Mouse (Mus musculus) inflammation-experienced regulatory T-cells, adult 6 months (primary cell): ENCODE measurements at regions not wholly inside any gene's neighbourhood (a gene's known extent, or its start where the extent isn't known, plus 50 kb on each side); places are given as distances from the start of the nearest gene placed in this dataset.

ENCODE experiments used
- ATAC-seq: one replicate; pipeline ENCODE4 v1.8.0; 2017

DNA sequence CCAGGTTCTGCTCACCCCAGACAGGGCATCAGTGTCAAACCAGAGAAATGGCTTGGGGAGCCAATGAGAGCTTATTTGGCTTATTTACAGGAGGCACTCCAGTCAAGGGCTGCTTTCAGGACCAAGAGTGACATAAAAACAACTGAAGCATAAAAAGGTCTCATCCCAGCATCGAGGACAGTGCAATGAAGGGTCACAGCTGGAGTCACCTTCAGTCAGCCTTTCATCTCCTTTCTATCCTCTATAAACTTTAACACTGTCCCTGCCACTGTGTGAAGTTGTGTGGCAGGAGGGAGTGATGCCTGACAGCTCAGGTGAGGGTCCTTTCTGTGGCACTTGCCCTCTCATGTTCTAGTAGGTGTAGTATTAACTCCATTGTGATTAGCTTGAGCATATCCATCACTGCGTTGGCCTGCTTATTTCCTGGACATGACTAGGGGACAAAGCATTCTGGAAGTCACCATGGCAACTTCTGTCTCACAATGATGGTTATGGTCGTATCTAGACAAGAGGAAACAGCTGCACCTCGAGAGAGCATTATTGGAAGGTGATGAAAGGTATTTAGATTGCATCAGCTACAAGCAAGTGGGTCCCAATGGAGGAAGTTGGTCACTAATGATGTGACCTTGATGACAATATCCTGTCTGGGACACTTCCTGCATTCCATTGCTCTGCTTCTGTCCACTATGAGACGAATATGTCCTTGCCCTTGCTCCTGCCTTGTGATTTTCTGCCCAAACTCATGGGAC, 87.8 kb upstream of the Enpp6 start:
- ATAC-seq: no peak

DNA sequence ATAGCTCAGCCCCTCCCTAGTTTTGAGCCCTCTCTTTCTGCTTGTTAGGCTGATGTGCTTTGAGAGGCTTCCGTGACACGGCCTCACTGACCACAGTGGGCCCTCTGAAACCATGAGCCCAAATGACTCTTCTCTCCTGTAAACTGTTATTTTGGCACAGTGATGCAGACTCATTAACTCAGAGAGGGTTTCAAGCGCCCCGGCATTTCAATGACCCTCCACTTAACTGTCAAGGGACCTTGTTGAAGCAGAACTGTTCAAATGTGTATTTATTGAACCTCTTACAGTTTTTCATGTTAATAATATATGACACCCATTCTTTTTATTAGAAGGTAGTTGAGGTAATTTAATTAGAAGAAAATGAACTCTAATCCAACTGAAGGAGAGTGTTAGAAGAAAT, 85.9 kb upstream of the Enpp6 start:
- ATAC-seq: no peak

DNA sequence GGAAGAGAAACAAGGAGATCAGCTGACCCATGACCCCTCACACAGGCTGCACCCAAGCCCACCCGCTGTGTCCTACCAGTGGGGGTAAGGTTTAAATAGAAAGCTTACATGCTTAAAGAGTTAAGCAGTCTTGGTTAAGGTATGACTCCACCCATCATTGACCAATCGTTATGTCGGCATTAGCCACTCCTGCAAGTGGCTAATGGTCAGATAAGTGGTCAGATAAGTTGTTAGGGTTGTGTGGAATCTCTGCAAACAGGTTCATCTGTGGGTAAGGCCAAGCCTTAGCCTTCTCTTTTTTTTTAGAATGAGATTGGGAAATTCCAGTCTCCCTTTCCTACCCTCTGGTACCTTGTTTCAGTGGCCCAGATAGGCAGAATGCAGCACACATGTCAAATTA, 82.0 kb upstream of the Enpp6 start:
- no peak for ATAC-seq

DNA sequence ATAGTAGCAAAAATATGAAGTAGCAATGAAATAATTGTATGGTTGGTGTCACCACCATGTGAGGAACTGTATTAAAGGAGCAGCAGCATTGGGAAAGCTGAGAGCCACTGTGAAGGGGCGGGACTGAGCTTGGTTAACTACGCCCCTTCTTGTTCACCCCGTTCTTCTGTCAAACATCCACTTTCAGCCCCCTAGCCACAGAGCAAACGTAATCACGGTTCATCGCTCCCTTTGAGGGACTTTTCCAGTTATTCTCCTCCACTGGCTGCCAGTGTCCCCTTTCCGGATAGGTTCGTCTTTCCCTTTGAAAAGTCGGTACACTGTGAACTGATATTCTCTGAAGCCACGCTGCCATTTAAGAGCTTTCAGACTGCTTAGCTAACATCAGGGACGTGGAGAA, 79.3 kb upstream of the Enpp6 start:
- no peak for ATAC-seq

DNA sequence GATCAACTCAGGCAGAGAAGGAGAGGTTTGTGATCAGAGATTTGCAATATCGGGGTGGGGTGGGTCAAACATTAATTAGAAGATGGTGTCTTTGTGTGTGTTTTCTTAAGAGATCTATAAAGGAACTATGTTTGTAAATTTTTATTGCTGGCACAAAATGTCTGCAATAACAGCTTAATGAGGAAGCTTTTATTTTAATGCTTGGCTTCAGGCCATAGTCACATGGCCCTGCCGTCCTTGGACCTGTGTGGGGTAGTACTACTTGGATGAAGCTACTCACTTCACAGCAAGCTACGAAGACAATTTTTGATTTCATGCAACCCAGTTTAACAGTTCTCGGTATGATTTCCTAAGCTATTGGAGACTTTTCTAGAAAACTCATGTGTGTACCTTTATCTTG, 78.5 kb upstream of the Enpp6 start:
- no peak for ATAC-seq

DNA sequence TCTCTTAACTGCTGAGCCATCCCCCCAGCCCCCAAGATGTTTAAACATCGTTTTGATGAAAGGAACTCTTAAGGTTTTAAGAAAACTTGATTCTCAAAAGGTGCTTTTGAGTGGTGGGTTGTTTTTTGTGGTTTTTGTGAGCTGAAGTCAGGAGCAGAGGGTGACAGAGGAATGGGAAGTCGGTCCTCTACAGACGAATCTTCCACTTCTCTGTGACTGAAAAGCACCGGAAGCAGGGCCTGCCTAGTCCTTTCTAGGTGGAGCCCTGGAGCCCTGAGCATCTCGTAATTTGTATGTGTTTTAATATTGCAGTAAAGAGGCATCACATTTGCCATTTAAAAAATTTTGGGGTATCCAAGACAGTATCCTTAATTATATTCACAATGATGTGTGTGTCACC, 72.7 kb upstream of the Enpp6 start:
- peak; percentile 85 for ATAC-seq

DNA sequence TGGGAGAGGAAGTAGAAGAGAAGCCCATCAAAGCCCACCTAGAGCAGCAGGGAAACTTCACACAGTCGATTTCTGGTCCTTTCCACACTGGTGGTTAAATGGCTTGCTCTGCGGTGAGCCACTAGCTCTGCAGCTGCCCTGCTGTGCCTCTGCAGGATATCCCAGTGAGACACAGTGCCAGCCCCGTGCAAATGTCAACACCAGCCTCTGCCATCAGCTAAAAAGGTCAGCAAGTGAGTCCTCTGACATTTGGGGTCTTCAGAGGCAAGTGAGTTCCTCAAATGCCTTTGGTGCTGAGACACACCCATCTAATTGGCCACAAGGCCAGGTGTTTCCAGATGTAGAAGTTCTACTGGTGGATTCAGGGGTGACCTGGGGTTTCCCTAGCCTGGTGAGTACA, 66.6 kb upstream of the Enpp6 start:
- peak; percentile 68 for ATAC-seq

DNA sequence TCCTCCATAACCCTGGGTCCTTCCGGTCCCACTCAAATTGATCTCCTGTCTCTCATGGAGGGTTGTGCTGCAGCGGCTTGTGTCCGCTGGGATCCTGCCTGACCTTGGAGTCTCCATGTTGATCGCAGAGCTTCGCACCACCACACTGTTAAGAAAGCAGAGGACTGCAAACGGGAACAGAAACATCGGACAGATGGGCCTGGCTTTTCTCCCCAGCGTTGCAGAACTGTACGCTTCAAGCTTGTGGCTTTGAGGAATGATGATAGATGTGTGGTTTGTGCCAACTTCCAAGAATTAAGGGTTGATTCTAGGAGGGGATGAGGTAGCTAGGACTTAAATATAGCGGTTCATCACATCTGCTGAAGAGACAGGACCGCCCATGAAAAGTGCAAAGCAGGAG, 65.6 kb upstream of the Enpp6 start:
- no peak for ATAC-seq

DNA sequence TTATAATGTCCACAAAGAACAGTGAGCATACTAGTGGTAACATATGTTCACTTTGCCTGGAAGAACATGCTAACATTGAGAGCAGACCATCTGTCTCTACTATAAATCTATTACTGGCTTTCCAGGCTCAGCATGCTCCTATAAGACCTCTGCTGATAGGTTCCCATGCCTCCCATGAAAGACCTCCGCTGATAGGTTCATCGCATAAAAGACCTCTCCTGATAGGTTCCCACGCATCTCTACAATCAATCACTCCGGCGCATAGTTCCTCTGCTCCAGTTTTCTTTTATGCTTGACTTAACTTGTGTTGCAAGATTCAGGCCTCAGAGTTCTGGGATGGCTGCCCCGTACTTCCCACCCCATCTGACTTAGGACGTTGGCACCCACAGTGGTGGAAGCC, 65.1 kb upstream of the Enpp6 start:
- ATAC-seq: peak; percentile 29

DNA sequence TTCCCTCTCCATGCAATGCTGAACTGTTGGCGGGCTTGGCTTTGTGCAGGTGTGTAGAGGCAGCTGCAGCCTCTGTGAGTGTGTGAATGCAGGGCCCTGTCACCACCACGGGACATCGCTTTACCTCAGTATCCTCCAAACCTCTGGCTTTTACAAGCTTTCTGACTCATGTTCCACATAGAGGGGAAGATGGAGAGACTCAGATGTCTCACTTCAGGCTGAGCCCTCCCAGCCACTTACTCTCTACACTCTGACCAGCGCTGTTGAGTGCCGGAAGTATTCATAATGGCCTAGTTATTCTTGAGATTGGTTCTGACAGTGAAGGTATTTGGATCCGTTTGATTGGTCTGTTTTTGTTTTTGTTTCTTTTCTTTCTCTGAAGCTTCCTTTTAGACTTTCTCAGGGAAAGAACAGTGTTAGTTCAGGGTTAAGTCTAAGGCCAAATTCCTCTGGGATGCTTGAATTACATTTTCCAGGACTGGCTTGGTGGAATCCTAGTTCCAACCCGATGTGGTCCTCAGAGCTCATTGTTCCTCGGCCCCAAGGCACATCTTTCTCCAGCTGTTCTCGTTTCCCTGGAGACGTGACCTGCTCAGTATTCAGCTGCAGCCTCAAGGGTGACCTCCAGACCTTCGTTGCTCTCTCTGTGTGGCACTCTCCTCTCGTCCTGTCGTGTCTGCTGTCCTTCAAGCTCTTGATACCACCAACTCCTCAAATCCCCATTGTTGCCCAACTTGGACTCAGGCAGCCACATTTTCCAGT, 61.7 kb upstream of the Enpp6 start:
- no peak for ATAC-seq

DNA sequence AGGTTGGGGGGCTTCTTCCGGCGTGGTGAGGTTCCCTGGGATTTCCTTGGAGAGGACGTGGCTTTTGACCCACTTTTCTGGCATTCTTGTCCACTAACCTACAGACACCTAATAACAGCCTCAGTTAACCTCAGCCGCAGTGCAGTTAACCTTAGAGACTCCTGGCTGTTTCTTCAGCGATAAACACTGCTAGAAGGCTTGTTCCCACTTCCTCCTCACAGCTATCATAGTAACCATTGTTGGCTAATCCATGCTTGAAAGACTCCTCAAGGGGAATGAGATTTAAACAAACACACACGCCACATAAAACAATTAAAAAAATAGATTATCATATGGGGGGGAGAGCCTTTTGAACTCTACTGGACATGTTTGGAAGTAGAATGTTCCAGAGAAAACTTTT, 58.0 kb upstream of the Enpp6 start:
- no peak for ATAC-seq

DNA sequence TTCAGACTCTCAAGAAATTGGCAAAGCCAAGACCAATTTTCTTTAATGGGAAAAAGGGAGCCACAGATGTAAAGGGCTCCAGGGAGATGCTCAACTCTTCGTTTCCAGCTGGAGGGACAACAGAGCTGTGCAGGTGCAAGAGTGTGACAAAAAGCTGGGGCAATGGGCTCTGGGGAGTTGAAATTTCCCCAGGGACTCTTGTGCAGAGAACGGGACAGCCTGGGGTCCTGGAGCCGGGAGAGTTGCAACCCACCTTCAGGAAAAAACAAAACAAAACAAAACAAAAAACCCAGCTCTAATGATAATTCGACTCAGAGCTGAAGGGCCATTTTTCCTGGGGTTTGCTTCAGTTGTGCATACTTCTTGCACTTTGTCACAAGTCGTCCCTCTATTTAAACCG, 57.0 kb upstream of the Enpp6 start:
- no peak for ATAC-seq

DNA sequence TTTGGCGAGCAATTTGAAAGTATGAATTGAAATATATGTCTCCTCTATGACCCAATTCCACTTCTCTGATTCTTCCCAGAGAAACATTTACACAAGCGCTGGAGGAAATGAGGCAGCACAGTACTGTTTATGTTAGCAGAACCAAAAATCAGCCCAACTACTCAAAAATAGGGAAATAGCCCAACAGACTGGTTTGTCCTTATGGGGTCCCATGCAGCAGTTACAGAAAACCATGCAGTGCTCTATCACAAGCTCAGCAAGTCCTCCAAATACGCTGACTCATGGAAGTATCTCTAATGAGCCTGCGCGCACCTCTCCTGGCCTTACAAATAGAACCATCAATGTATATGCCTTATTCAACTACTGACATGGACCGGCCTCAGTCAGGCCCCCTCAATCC, 55.4 kb upstream of the Enpp6 start:
- ATAC-seq: no peak

DNA sequence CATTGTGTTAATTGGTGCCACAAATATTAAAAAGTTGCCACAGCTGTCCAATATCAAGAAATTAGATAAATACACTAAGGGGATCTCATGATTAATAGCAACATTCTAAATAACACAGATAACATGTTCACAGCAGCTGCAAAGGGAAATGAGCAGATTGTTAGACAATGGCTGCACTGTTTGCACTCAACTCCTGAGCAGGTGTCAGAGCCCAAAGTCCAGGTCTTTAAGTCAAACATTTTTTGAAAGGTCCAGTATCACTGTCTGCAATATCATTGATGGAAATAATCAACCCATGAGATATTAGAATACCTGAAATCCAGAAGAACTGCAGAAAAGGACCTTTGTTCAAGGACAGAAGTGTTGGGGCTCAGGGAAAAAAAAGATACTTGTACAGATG, 53.4 kb upstream of the Enpp6 start:
- ATAC-seq: no peak

DNA sequence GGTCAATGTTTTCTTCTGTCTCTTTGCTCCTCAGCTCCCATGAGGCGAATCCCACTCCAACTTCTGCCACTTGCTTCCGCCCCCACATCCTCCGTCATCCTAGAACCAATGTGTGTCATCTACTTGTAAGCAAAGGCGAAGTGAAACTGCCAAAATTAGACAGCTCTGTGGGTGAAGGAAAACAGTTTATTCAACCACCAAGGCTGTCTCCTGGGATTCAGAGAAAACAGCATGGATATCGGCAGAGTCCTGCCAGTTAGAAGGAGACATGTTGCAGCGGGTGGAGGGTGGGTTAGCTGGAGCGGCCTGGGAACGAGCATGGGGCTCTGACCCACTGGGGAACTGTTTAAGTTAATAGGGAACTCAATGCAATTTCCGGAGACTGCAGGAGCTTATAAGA, 52.4 kb upstream of the Enpp6 start:
- ATAC-seq: no peak

DNA sequence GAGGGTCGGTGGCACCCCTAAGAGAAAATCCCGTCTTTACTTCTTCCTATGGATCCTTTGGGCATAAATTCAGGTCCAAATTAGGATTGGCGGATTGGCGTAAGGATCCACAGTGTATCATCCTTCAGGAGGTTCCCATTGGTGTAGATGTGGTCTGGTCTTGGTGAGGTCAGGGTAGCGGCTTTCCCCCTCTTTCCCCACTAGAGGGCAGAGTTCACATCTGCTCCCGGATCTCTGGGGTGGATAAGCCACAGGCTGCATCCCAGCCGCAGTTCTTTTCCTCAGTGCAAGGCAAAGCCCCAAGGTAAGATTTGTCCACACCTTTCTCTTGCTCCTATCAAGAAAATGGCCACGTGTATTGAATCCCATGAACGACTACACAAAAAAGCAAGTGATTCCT, 51.8 kb upstream of the Enpp6 start:
- peak; percentile 89 for ATAC-seq

DNA sequence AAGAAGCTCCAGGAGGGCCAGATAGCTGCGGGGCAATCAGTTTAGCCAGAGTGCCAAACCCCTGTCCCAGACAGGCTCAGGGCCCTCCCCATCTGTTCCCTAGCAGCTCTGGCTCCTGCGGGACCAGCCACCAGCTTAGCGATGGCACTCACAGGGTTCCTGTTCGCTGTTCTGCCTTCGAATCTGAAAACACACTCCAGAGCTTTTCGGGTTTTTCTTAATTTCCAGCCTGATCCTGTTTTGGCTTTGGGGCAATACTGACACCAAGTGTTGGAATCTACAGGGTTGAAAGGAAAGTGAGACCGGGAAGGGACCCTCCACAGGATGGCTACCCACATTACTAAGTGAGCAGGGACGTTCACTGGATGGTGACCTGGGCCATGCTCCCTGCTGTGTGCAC, 50.6 kb upstream of the Enpp6 start:
- ATAC-seq: no peak
